Mouse (Mus musculus) spleen, postnatal 10 days (tissue): ENCODE measurements around the gene Slc37a1.

Experiments used
- DNase-seq, 2 experiments: peaks; one replicate each; pipeline ENCODE4 v3.0.0; 2021 to 2022; ENCODE audit warnings: low spot score in 2 of 2

The Slc37a1 gene

DNA sequence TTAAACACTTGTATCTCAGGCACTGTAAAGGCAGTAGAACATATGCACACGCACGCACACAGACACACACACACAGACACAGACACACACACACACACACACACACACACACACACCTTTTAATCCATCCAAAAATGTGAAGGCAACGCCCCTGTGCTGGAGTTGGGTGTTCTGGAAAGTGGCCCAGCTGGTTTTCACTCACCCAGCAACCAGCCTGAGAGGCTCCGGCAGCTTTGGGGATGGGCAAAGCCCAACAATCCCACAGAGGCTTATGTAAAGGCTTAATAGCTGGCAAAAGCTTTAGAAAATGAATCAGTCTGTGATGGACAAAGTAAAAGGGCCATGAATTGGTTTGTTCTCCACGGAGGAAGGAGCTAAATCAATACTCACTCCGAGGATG is 113.7 kb downstream of the Slc37a1 start:
- no peak for DNase-seq
